Mouse (Mus musculus): ENCODE data around the gene Gm28230. TPM values are rescaled to one million over a fixed set of nuclear protein-coding genes. Genes with fewer than 3 reads are reported as not detected.

The Gm28230 gene
- total RNA-seq, 2 experiments from 2014 or later = 0.07 TPM; not detected in 1

DNA sequence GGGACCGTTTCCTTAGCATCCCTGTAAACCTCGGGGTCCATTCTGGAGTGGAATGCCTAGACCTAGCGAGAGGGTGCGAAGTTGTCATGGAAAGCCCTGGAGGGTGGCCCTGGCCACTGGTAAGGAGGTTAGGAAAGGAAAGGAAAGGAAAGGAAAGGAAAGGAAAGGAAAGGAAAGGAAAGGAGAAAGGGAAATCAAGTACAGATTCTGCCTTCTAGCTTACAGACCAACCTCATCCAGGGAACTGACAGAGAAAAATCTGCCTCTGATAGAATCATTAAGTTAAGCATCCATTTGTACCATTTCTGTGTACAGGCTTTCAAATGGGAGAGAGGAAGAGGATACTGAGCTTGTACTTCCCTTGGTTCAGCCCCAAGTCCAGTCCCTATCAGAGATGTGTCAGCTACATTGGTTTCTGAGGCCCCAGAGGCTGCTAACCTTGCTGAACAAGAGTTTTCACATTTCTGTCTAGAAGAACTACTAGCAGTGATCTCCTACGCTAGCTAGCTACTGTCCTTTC lies 24.3 kb downstream of the Gm28230 start:
- DNase-seq = no peak
- intact Hi-C loops (cut with DNase I) = no loop called here

DNA sequence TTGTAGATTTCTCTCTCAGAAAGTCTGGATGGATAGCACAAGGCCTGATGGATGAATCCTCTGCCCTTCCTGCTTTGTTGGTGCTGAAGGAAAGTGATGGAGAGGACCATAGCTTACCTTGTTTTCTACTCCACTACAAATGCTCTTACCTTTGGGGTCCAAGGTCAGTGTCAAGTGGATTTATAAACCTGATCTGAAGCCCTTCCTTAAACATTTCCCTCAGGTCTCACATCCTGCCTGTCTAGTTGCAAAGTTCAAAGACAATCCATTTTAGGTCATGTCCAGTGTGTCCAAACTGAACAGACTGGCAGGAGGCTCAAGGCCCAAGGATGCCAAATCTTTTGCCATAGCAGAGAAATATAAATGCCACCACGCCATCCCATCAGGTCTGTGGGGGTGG lies 25.3 kb downstream of the Gm28230 start:
- intact Hi-C loops (cut with DNase I) = no loop called here
- DNase-seq = no peak

DNA sequence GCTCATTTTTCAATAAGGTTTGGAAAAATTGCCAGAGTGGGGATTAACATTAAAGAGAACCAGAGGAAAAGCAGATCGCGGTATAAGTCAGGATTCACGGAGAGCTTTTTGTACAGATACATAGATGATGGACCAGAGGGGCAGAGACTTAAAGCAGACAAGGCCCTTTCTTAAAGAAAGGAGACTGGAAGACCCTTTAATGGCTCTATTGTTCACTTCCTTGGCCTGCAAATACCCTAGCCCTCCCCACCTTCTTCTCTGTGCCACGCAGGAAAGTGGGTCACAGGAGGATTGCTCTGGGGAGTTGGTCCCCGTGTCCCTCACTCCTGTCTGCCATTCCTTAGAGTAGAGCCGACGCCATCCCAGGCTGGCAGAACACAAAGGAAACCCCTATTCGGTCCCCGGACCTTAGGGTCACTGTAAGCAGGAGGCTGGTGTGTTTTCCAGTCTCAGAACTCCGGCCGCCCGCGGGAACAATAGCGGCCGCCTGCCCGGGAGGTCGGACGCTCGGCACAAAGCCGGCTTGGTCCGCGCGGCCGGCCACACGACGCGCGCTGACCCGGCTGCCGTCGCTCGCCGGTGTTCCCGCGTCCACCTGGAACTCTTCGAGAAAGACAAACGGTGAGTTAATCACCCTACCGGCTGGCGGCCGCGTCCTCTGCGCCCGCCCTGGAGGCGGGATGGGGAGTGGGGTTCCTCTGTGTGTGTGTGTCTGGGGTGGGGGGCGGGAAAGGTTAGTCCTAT lies 26.1 kb downstream of the Gm28230 start:
- no peak for DNase-seq
- intact Hi-C loops (cut with DNase I) = no loop called here

DNA sequence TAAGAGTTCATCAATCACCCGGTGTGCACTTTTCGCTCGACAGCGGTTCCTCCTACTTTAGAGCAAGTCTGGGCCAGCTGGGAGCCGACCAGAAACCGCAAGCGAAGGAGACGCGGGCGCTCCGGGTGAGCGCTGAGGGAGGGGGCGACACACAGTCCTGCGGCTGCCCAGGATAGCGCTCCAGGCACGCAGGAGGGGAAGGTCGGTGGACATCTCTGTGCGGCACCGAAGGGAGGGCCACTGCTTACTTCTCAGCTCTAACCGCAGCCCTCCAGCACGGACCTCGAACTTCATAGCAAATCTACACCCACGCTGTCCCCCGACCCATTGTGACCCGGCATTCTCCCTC lies 26.6 kb downstream of the Gm28230 start:
- no peak for DNase-seq

DNA sequence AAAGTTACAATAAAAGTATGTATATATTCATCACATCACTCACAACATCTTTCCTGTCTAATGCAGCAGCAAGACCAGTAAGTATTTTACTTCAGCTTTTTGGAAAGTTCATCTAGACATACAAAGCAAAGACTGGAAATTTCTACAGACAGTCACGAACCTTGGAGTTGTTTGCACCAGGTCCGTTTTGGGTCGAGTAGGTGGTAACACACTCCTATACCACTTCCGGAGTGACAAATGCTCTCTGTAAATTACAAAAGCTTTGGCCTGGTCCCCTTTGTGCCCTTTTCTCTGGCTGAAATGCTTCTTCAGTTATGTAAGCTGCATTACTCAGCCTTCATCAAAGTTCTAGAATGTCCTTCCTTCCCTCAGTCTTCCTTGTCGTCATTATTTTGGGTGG lies 27.2 kb downstream of the Gm28230 start:
- no peak for DNase-seq
- intact Hi-C loops (cut with DNase I) = no loop called here

More for the DNA sequence above, 26.6 kb downstream of the Gm28230 start:
- intact Hi-C loops (cut with DNase I) = no loop called here

DNA sequence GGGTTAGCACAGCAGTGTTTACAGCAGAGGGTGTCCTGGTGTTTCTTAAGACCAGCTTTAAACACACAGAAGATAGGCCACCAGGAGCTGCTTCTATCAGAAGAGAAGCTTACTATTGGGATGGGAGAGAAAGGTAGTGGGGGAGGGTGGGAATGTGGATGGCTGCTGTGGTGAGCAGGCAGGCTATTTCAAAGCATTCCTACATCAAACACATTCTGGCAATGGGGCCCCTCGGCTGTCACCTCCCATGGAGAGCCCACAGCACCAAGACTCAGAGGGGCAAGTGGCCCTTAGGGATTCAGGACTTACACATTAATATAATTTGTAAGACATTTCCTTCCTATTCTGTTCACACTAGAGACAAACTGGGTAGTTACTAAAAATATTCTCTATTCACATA lies 33.6 kb downstream of the Gm28230 start:
- intact Hi-C loops (cut with DNase I) = no loop called here
- no peak for DNase-seq

DNA sequence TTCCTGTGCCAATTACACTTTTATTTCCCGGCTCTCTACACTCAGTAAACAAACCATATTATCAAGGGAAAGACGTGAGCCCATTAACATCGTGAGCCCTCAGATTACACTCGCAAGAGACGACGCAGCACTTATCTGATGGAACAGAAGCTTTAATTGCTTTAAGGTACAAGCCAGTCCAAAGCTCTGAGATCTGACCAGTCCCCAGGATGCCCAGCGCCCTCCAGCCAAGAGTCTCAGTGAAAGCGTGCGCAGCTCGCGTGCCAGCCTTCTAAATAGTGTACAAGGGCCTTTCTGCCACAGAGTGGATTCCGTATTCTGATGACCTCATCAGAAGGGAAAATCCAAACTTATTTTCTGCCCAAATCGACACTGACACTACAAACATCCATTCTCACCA lies 35.4 kb downstream of the Gm28230 start:
- intact Hi-C loops (cut with DNase I) = no loop called here
- no peak for DNase-seq

DNA sequence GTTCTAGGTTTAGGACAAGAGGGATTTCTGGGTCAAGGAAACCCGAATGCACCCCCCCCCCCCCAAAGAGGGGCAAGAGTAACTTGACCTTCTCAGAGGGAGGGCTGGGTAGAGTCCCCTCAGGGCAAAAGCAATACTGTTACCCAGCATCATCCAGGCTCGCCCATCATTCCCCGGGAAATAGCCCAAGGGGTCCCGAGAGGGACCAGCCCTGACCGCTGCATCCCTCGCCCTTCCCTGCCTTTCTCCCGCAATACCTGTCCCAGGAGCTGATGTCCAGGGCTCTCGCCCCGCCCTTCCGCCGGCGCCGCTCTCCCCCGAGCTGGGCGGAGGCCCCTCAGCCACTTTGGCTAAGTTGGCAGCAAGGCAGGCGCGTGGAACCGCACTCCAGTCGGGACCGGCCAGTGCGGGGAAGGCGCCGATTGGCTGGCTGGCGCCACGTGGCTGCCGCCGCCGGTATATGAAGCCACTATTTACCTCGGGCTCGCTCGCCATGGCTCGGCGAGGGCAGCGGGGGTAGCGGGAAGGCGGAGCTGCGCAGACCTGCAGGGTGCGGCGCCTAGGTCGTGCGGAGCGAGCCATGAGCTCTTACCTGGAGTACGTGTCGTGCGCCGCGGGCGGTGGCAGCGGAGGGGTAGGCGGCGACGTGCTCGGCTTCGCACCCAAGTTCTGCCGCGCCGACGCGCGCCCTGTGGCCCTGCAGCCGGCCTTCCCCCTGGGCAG lies 36.2 kb downstream of the Gm28230 start, which contains the start of gene Hoxd1:
Gene Hoxd1, plus strand, starts transcription at position 459 of the 723 bp plus-strand sequence.
- DNase-seq = peak; percentile 17 to 29

DNA sequence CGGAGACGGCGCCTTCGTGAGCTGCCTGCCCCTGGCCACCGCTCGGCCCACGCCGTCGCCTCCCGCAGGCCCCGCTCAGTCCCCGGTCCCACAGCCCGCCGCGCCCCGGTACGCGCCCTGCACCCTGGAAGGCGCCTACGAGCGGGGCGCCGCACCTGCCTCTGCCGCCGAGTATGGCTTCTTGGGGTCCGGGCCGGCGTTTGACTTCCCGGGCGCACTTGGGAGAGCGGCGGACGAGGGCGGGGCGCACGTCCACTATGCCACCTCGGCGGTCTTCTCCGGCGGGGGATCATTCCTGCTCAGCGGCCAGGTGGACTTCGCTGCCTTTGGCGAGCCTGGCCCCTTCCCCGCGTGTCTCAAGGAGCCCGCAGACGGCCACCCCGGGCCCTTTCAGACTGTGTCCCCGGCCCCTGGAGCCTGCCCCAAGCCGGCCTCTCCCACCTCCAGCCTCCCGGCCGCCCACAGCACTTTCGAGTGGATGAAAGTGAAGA lies 36.8 kb downstream of the Gm28230 start:
- DNase-seq = no peak
- intact Hi-C loops (cut with DNase I) = no loop called here

More for the DNA sequence above, 36.2 kb downstream of the Gm28230 start, which contains the start of gene Hoxd1:
- intact Hi-C loops (cut with DNase I) = no loop called here

DNA sequence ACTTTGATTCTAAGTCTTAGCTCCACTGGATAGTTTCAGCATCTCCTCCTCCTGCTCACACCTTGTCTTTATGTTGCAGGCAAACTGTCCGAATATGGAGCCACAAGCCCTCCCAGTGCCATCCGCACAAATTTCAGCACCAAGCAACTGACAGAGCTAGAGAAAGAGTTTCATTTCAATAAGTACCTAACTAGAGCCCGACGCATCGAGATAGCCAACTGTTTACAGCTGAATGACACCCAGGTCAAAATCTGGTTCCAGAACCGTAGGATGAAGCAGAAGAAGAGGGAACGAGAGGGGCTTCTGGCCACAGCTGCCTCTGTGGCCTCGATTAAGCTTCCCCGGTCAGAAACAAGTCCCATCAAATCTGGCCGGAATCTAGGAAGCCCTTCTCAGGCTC lies 37.4 kb downstream of the Gm28230 start:
- intact Hi-C loops (cut with DNase I) = no loop called here
- DNase-seq = no peak

DNA sequence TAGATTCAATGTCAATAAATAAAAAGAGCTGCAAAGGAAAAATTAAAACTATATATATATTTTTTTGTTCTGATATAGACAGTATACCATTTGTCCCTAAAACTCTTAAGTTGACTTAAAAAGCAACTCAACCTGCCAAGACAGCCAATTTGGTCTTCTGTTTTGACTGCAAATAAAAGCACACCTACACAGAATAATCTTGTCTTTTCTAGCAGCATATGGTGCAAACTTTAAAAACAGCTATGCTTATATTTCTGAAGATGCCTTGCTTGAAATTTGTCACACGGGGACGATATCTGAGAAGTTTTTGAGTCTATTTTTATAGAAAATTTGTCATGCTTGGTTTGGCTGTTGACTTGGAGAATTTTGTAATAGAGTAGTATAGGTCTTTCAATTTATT lies 47.8 kb downstream of the Gm28230 start:
- intact Hi-C loops (cut with DNase I) = no loop called here
- no peak for DNase-seq

DNA sequence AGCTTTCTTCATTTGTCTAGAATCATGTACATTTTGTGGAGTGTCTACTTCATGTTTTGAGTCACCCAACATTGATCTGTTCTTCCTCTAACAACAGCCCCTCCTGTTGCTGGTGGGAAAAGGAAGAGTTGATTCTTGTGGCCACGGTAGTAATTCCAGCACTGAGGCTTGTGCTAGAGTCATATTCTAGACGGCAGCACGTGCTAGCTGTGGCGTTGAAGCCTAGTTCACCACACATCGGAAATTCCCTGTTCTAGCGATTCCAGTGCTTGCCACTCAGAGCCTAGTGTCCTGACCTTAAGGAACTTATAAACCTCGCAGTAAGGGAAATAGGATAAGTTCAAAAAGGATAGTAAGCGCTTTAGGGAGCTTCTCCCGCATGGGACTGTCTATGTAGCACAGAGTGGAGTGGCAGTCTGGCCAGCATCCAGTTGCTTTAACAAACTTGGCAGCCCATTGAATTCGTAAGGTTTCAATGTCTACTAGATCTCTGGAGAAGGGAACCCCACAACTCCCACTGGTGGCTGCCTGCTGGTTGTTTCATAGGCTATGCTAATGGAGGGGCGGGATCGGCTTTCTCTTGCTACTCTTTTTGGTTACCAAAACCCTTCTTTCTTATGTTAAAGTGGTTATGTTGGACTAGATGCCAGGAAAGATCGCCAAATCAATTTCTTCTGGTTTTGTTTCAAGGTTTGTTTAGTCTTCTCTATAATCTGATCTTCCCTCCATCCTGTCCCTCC lies 51.2 kb downstream of the Gm28230 start:
- intact Hi-C loops (cut with DNase I) = no loop called here
- no peak for DNase-seq

DNA sequence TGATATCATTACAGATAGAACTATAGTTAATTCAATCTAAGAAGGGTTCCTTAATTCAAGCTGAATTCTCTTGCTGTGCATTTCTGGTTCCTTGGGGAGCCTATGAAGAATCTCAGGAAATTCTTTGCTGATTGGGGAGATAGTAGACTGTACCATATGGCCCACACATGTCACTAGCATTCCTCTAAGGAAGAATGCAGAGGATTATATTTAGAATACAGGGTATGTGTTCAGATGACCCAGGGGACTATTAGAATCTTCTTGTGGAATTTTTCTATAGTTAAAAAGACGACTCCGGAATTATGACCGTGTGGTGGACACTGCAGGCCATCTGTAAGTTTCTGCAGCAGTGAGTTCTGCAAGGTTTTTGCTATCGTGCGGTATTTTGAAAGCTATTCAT lies 54.9 kb downstream of the Gm28230 start:
- intact Hi-C loops (cut with DNase I) = no loop called here
- no peak for DNase-seq

DNA sequence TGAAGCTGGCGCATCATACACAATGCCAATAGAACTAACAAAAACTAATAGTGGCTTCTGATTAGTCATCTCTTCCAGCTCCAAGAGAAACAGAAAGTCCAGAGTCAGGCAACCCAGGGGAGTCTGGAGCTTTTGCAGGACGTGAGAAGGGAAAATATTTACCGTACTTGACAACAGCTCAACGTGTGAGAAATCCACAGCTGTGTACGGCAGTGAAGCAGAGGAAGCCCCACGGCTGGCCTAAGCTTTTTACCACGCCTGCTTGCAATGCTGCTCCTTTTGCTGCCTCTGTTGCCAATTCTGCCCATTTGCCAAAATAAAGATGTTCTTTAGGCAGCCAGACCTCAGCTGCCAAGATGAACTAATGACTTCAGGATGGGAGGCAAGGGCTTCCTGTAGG lies 69.0 kb downstream of the Gm28230 start:
- intact Hi-C loops (cut with DNase I) = no loop called here
- DNase-seq = peak; percentile 4 to 5

Small RNAs within 50 kb of the gene (microRNA-seq; reads per million reads assigned to microRNA genes)
- gene Gm44463 = 0 reads per million in 2 experiments
- 7.8 to 697 reads per million in 2 experiments for gene Mir10b

Other genes starting within 250 kb of the Gm28230 start
- 10 to 100 TPM; 16.8 to 18.8 TPM for gene Lnpk, start 147.3 kb upstream of the Gm28230 start, total RNA-seq (2021)
- not detected for gene Evx2, start 67.2 kb upstream of the Gm28230 start, total RNA-seq (2021)
- gene Hoxd13, start 58.4 kb upstream of the Gm28230 start, total RNA-seq (2021) = not detected
- gene Hoxd12, start 51.7 kb upstream of the Gm28230 start, total RNA-seq (2021) = not detected
- not detected for gene Hoxd11, start 47.2 kb upstream of the Gm28230 start, total RNA-seq (2021)
- gene Hoxd10, start 34.8 kb upstream of the Gm28230 start, total RNA-seq (2021) = under 1 TPM in 1 of 2 experiments, not detected in 1; 0.14 TPM
- gene Hoxd9, start 29.0 kb upstream of the Gm28230 start, total RNA-seq (2021) = under 1 TPM; 0.12 to 0.24 TPM
- 1 to 10 TPM; 1.5 to 1.6 TPM for gene Hoxd8, start 22.1 kb upstream of the Gm28230 start, total RNA-seq (2021)
- not detected for gene Hoxd3, start 14.8 kb upstream of the Gm28230 start, total RNA-seq (2021)
- gene Hoxd4, start 14.8 kb upstream of the Gm28230 start, total RNA-seq (2021) = under 1 TPM; 0.36 to 0.51 TPM
- gene Hoxd1, start 36.3 kb downstream of the Gm28230 start, total RNA-seq (2021) = not detected
- 100 to 1,000 TPM; 104 to 121 TPM for gene Mtx2, start 99.1 kb downstream of the Gm28230 start, total RNA-seq (2021)